In genomic region chr4:7144215-7144614, GRCm38 (mm10) we compare ENCODE assay signal across 18 mouse cellular contexts.
DNase-seq lines count a peak whose midpoint lies in the region; TF ChIP-seq lines count a peak whose summit lies in the region.
"Had no signal": no experiment of that assay in that cellular context is flagged by ENCODE, and none has a peak within 500 bp of the region (broad histone marks: within the 10 kb centered on the region; RNA-seq: fewer than 3 reads in every experiment).

No protein-coding gene starts in this region.

- no peak overlapping the region for H3K9ac ChIP-seq in liver, adult 2 months (ENCODE audit: low read depth, low read length)
- H3K9ac ChIP-seq: embryonic facial prominence, embryonic 12.5 days; forebrain, embryonic 15.5 days; heart, embryonic 12.5 days; limb, embryonic 12.5 days had no signal

- TF ChIP-seq POLR2A in liver, adult 2 months (IDR thresholded peaks at IDR 0.05; ENCODE audit: extremely low read depth, insufficient read depth, low read length), result no peak
- TF ChIP-seq POLR2A in small intestine, adult 2 months (IDR thresholded peaks at IDR 0.05; ENCODE audit: low read depth, low read length), result no peak

- no peaks in the 10 kb centered on the region for H3K36me3 ChIP-seq in liver, adult 2 months (ENCODE audit: control insufficient read depth, insufficient read depth, low read length)
- no peaks in the 10 kb centered on the region for H3K36me3 ChIP-seq in small intestine, adult 2 months (ENCODE audit: control insufficient read depth, insufficient read depth, low read length)
- H3K36me3 ChIP-seq: embryonic facial prominence, embryonic 12.5 days; forebrain, embryonic 15.5 days; heart, embryonic 12.5 days; limb, embryonic 12.5 days had no signal

- no peak for TF ChIP-seq CTCF in liver, adult 2 months (IDR thresholded peaks at IDR 0.05; ENCODE audit: low read depth, low read length)
- no peak for TF ChIP-seq CTCF in small intestine, adult 2 months (IDR thresholded peaks at IDR 0.05; ENCODE audit: extremely low read depth, insufficient read length, insufficient replicate concordance, low read depth, low read length)

- H3K4me1 ChIP-seq in liver, adult 2 months (ENCODE audit: control insufficient read depth, insufficient read depth, low read length), result peaks cover 6% of the 10 kb centered on the region
- 0 out of 2 replicates have a peak, but pooled peaks cover 1% of the 10 kb centered on the region for H3K4me1 ChIP-seq in small intestine, adult 2 months (ENCODE audit: control insufficient read depth, insufficient read depth, insufficient read length, low read length)
- H3K4me1 ChIP-seq: embryonic facial prominence, embryonic 12.5 days; forebrain, embryonic 15.5 days; heart, embryonic 12.5 days; limb, embryonic 12.5 days had no signal

- DNase-seq in liver, adult 2 months (ENCODE audit: extremely low read depth, low read depth, low spot score), result peak; percentile 99
- no peak for DNase-seq in liver
- DNase-seq in large intestine, adult 2 months (ENCODE audit: low read depth, low spot score), result peak; percentile 73
- DNase-seq in layer of hippocampus, postnatal 25 days (ENCODE audit: extremely low spot score in 1 of 2, low spot score in 1 of 2), result no peak
- no peak for DNase-seq in frontal cortex, postnatal 36 days (ENCODE audit: low spot score in 2 of 2)
- DNase-seq in right cerebral cortex, postnatal 14 days, result no peak
- DNase-seq: adrenal gland, postnatal 10 days; cerebellum, adult 2 months; heart, postnatal 36 days; right cerebral cortex, adult 18-20 months; spleen, adult 18-20 months; thymus, postnatal 25 days had no signal

- H3K4me3 ChIP-seq in liver, adult 2 months (ENCODE audit: insufficient read depth, low read depth, low read length), result no peak overlapping the region
- H3K4me3 ChIP-seq in small intestine, adult 2 months (ENCODE audit: low read depth, low read length), result no peak overlapping the region
- H3K4me3 ChIP-seq: embryonic facial prominence, embryonic 12.5 days; forebrain, embryonic 15.5 days; heart, embryonic 12.5 days; limb, embryonic 12.5 days; megakaryocyte, embryonic 14.5 days had no signal

- H3K27ac ChIP-seq in liver, adult 2 months (replicated peaks; ENCODE audit: insufficient read depth, low read depth, low read length), result peak overlapping the region; percentile 86
- H3K27ac ChIP-seq in small intestine, adult 2 months (ENCODE audit: insufficient read depth, low read depth, low read length), result peak overlapping the region; percentile 50
- H3K27ac ChIP-seq: embryonic facial prominence, embryonic 12.5 days; forebrain, embryonic 15.5 days; limb, embryonic 12.5 days had no signal

- H3K27me3 ChIP-seq in liver, adult 2 months (ENCODE audit: control insufficient read depth, insufficient read depth, low read length), result no peaks in the 10 kb centered on the region
- H3K27me3 ChIP-seq in small intestine, adult 2 months (ENCODE audit: control insufficient read depth, insufficient read depth, low read length), result no peaks in the 10 kb centered on the region
- H3K27me3 ChIP-seq: embryonic facial prominence, embryonic 12.5 days; forebrain, embryonic 15.5 days; heart, embryonic 12.5 days; limb, embryonic 12.5 days; megakaryocyte, embryonic 14.5 days had no signal

- H3K79me2 ChIP-seq in liver, adult 2 months (ENCODE audit: control insufficient read depth, insufficient read depth, low read length), result no peaks in the 10 kb centered on the region

Comparison
In these comparisons a context has a peak if more than half of its experiments do, and no peak if none do; other contexts are left out.
1. DNase-seq: peak in liver, adult 2 months (single experiment) and large intestine, adult 2 months (single experiment); none in liver (single experiment), layer of hippocampus, postnatal 25 days (0 of 2), frontal cortex, postnatal 36 days (0 of 2) and right cerebral cortex, postnatal 14 days (single experiment).